Mouse (Mus musculus) kidney, adult 18-20 months (tissue): ENCODE data around the gene Il34.
A peak's percentile ranks its signal among the peaks of the same experiment; 100 is the strongest.

Experiments
- DNase-seq: peaks from one replicate; pipeline ENCODE4 v3.0.0; 2021

Il34 gene

GRCm38 (mm10) chr8:110775316-110775715, 30.4 kb downstream of the Il34 start:
- no peak for DNase-seq

GRCm38 (mm10) chr8:110774725-110775124, 31.0 kb downstream of the Il34 start:
- no peak for DNase-seq

GRCm38 (mm10) chr8:110774047-110774446, 31.7 kb downstream of the Il34 start:
- DNase-seq: peak; percentile 88

GRCm38 (mm10) chr8:110772452-110772851, 33.3 kb downstream of the Il34 start:
- no peak for DNase-seq

GRCm38 (mm10) chr8:110767261-110767660, 38.5 kb downstream of the Il34 start:
- DNase-seq: no peak

GRCm38 (mm10) chr8:110764671-110765070, 41.1 kb downstream of the Il34 start:
- DNase-seq: no peak

- DNase-seq: no peak
Observed at GRCm38 (mm10) chr8:110761988-110762387, 43.7 kb downstream of the Il34 start.

GRCm38 (mm10) chr8:110761185-110761584, 44.5 kb downstream of the Il34 start:
- DNase-seq: peak; percentile 71

- no peak for DNase-seq
Observed at GRCm38 (mm10) chr8:110760280-110760940, 45.3 kb downstream of the Il34 start.

- DNase-seq: no peak
Observed at GRCm38 (mm10) chr8:110756196-110756595, 49.5 kb downstream of the Il34 start.

GRCm38 (mm10) chr8:110755511-110756170, 50.1 kb downstream of the Il34 start:
- DNase-seq: no peak

GRCm38 (mm10) chr8:110754713-110755112, 51.0 kb downstream of the Il34 start:
- no peak for DNase-seq

- no peak for DNase-seq
Observed at GRCm38 (mm10) chr8:110751490-110751889, 54.2 kb downstream of the Il34 start.

GRCm38 (mm10) chr8:110750269-110750668, 55.5 kb downstream of the Il34 start:
- DNase-seq: no peak

GRCm38 (mm10) chr8:110749500-110750170, 56.1 kb downstream of the Il34 start:
- DNase-seq: peak; percentile 20

- DNase-seq: no peak
Observed at GRCm38 (mm10) chr8:110746661-110747060, 59.1 kb downstream of the Il34 start.

GRCm38 (mm10) chr8:110745162-110745561, 60.6 kb downstream of the Il34 start:
- DNase-seq: no peak

- DNase-seq: no peak
Observed at GRCm38 (mm10) chr8:110742452-110742818, 63.3 kb downstream of the Il34 start.

GRCm38 (mm10) chr8:110741816-110742451, 63.8 kb downstream of the Il34 start:
- no peak for DNase-seq

- DNase-seq: no peak
Observed at GRCm38 (mm10) chr8:110740629-110741175, 65.0 kb downstream of the Il34 start.

GRCm38 (mm10) chr8:110738591-110739195, 67.0 kb downstream of the Il34 start:
- DNase-seq: no peak

GRCm38 (mm10) chr8:110733036-110733435, 72.7 kb downstream of the Il34 start:
- no peak for DNase-seq

GRCm38 (mm10) chr8:110731346-110731859, 74.3 kb downstream of the Il34 start:
- DNase-seq: no peak
